Mouse (Mus musculus): ENCODE data around the gene Pgm5. TPM values are rescaled to one million over a fixed set of nuclear protein-coding genes. Genes with fewer than 3 reads are reported as not detected.

The Pgm5 gene
- total and polyA plus RNA-seq, 3 experiments: not detected

DNA sequence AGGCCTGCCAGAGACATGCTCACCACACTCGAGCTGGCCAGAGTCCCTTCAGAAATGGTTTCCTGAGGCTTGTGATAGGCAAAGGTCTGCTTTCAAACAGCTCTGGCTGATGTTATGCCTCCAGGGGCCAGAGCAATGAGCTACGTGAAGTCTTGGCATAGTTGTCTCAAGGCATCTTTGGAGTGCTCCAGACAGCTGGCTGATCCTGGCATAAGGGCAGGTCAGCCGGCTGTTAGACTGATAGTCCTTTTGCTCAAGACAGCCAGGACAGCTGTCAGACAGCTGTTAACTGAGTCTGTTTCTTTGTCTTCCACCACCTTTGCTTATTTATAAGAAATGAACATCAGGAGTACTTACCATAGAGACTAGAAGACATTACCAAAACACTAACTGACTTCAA lies 25.2 kb upstream of the Pgm5 start:
- no peaks in the 10 kb centered on the region for H3K9me3 ChIP-seq (replicated peaks; ENCODE audit: insufficient read depth, low read length)

DNA sequence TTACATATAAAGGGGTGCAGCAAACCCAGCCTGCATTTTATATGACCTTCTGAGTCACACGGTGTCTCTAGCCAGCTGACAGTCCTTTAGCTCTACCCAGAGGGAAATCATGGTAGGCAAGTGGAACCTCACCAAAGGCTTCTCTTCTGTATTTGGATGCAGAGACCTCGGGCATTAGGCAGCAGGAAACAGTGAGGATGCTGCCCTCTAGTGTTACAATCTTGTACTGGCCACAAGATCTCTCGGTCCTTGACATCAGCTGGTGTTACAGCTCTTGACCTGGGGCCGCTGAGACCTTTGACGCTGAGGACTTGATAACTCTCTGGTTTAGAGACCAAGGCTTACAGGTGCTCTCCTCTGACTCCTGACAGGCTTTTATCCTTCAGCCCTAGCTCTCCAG lies 23.8 kb upstream of the Pgm5 start:
- peak; percentile 64 for DNase-seq (ENCODE audit: low read depth, low spot score)
- no peak overlapping the region for H3K27ac ChIP-seq (ENCODE audit: control insufficient read depth, low read depth, low read length)
- H3K9ac ChIP-seq (ENCODE audit: control insufficient read depth, low read depth, low read length, poor library complexity, severe bottlenecking): no peak overlapping the region
- no peaks in the 10 kb centered on the region for H3K4me1 ChIP-seq (ENCODE audit: control insufficient read depth in 1 of 2, insufficient read depth in 2 of 2, low read length in 2 of 2)
- H3K36me3 ChIP-seq (ENCODE audit: control insufficient read depth in 1 of 2, insufficient read depth in 2 of 2, low read length in 2 of 2): no peaks in the 10 kb centered on the region
- H3K79me2 ChIP-seq (ENCODE audit: control insufficient read depth, insufficient read depth, low read length, poor library complexity): no peaks in the 10 kb centered on the region
- H3K27me3 ChIP-seq (ENCODE audit: control insufficient read depth in 1 of 2, insufficient read depth in 2 of 2, low read length in 2 of 2): no peaks in the 10 kb centered on the region
- TF ChIP-seq POLR2AphosphoS2 (IDR thresholded peaks at IDR 0.05; ENCODE audit: low read length): no peak
- peak; percentile 69 to 77 (median 77) for TF ChIP-seq CTCF (IDR thresholded peaks at IDR 0.05 in 2 of 3, conservative IDR thresholded peaks at IDR 0.05 in 1 of 3; ENCODE audit: control insufficient read depth in 1 of 3, insufficient read depth in 1 of 3, low read depth in 2 of 3, low read length in 3 of 3, poor library complexity in 1 of 3, severe bottlenecking in 1 of 3)
- TF ChIP-seq SMC3 (IDR thresholded peaks at IDR 0.05; ENCODE audit: low read depth, low read length): peak; percentile 64
- peak; percentile 31; the same call in 1 of the 2 replicates for TF ChIP-seq ZC3H11A (IDR thresholded peaks at IDR 0.05; ENCODE audit: low read depth, low read length)
- no peak for TF ChIP-seq GABPA (IDR thresholded peaks at IDR 0.05; ENCODE audit: low read depth, low read length)
- TF ChIP-seq RAD21 (IDR thresholded peaks at IDR 0.05; ENCODE audit: low read depth, low read length): peak; percentile 67
- TF ChIP-seq MAFK (IDR thresholded peaks at IDR 0.05; ENCODE audit: borderline replicate concordance, low read depth, low read length): no peak
- no peak for TF ChIP-seq MEF2A (IDR thresholded peaks at IDR 0.05; ENCODE audit: extremely low read depth, insufficient replicate concordance, low read depth, low read length, poor library complexity, severe bottlenecking)
- no peak for TF ChIP-seq GATA1 (IDR thresholded peaks at IDR 0.05; ENCODE audit: low read depth, low read length)
- no peaks in the 10 kb centered on the region for H3K9me3 ChIP-seq (replicated peaks; ENCODE audit: insufficient read depth, low read length)
- H3K4me3 ChIP-seq (ENCODE audit: control insufficient read depth in 1 of 2, insufficient read depth in 1 of 2, low read depth in 2 of 2, low read length in 2 of 2): no peak overlapping the region

More for the DNA sequence above, 25.2 kb upstream of the Pgm5 start:
- Histone ChIP-seq H3K79me2 (ENCODE audit: control insufficient read depth, insufficient read depth, low read length, poor library complexity) (no peaks in the 10 kb centered on the region), H3K4me3 (ENCODE audit: control insufficient read depth in 1 of 2, insufficient read depth in 1 of 2, low read depth in 2 of 2, low read length in 2 of 2) (no peak overlapping the region), H3K27me3 (ENCODE audit: control insufficient read depth in 1 of 2, insufficient read depth in 2 of 2, low read length in 2 of 2) (no peaks in the 10 kb centered on the region), H3K4me1 (ENCODE audit: control insufficient read depth in 1 of 2, insufficient read depth in 2 of 2, low read length in 2 of 2) (no peaks in the 10 kb centered on the region), H3K9ac (ENCODE audit: control insufficient read depth, low read depth, low read length, poor library complexity, severe bottlenecking) (no peak overlapping the region), H3K27ac (ENCODE audit: control insufficient read depth, low read depth, low read length) (no peak overlapping the region), H3K36me3 (ENCODE audit: control insufficient read depth in 1 of 2, insufficient read depth in 2 of 2, low read length in 2 of 2) (no peaks in the 10 kb centered on the region)
- DNase-seq (ENCODE audit: low read depth, low spot score): no peak
- TF ChIP-seq BHLHE40 (IDR thresholded peaks at IDR 0.05; ENCODE audit: borderline replicate concordance, low read depth, low read length): no peak
- no peak for TF ChIP-seq MEF2A (IDR thresholded peaks at IDR 0.05; ENCODE audit: extremely low read depth, insufficient replicate concordance, low read depth, low read length, poor library complexity, severe bottlenecking)
- no peak for TF ChIP-seq NRF1 (IDR thresholded peaks at IDR 0.05; ENCODE audit: insufficient read depth, low read depth, low read length, poor library complexity, severe bottlenecking)
- TF ChIP-seq RAD21 (IDR thresholded peaks at IDR 0.05; ENCODE audit: low read depth, low read length): no peak
- no peak for TF ChIP-seq UBTF (IDR thresholded peaks at IDR 0.05; ENCODE audit: borderline replicate concordance, insufficient read depth, low read depth, low read length)
- no peak for TF ChIP-seq E2F4 (IDR thresholded peaks at IDR 0.05; ENCODE audit: borderline replicate concordance, low read depth, low read length)
- TF ChIP-seq MYC (IDR thresholded peaks at IDR 0.05; ENCODE audit: low read depth, low read length): no peak
- TF ChIP-seq MAX (IDR thresholded peaks at IDR 0.05; ENCODE audit: low read length): no peak
- TF ChIP-seq HCFC1 (IDR thresholded peaks at IDR 0.05; ENCODE audit: low read depth, low read length): no peak
- no peak for TF ChIP-seq MAFK (IDR thresholded peaks at IDR 0.05; ENCODE audit: borderline replicate concordance, low read depth, low read length)
- TF ChIP-seq JUND (IDR thresholded peaks at IDR 0.05; ENCODE audit: low read depth, low read length): no peak
- TF ChIP-seq MAZ (IDR thresholded peaks at IDR 0.05; ENCODE audit: low read depth, low read length): no peak
- no peak for TF ChIP-seq TCF12 (IDR thresholded peaks at IDR 0.05; ENCODE audit: low read depth, low read length)
- no peak for TF ChIP-seq TBP (IDR thresholded peaks at IDR 0.05; ENCODE audit: low read depth, low read length)
- TF ChIP-seq TAL1 (IDR thresholded peaks at IDR 0.05; ENCODE audit: low read length): no peak
- no peak for TF ChIP-seq GABPA (IDR thresholded peaks at IDR 0.05; ENCODE audit: low read depth, low read length)

Measured in MEL (cell line).